Mouse (Mus musculus) ovary, adult 18-20 months (tissue): ENCODE measurements around the gene Tmprss6.

Source experiments
- DNase-seq: peaks from one replicate; pipeline ENCODE4 v3.0.0; 2022; ENCODE audit warnings: low spot score, mixed read lengths

Gene Tmprss6

GRCm38 (mm10) chr15:78420395-78420794 is 48.0 kb downstream of the Tmprss6 start:
- DNase-seq: no peak

- DNase-seq: peak; percentile 80
These were observed 51.5 kb downstream of the Tmprss6 start for GRCm38 (mm10) chr15:78416937-78417336.

GRCm38 (mm10) chr15:78414157-78414556 is 54.3 kb downstream of the Tmprss6 start:
- DNase-seq: no peak

DNA sequence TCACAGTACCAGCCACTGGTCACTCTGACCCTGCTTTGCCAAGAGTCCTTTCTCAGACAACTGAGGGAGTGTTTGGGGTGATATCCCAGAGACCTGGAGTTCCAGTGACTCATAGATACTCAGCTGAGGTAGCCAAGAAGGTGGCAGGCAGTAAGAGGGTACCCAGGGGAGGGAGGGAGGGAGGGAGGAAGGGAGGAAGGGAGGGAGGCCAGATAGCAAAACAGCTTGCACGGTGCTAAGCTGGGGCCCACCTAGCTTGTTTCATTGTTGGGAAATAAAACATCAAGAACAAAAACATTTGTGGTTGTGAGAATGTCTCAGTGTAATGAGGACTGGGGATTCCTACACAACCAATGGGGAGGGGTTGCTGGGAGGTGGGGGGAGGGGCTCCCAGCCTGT is 54.7 kb downstream of the Tmprss6 start:
- DNase-seq: no peak

DNA sequence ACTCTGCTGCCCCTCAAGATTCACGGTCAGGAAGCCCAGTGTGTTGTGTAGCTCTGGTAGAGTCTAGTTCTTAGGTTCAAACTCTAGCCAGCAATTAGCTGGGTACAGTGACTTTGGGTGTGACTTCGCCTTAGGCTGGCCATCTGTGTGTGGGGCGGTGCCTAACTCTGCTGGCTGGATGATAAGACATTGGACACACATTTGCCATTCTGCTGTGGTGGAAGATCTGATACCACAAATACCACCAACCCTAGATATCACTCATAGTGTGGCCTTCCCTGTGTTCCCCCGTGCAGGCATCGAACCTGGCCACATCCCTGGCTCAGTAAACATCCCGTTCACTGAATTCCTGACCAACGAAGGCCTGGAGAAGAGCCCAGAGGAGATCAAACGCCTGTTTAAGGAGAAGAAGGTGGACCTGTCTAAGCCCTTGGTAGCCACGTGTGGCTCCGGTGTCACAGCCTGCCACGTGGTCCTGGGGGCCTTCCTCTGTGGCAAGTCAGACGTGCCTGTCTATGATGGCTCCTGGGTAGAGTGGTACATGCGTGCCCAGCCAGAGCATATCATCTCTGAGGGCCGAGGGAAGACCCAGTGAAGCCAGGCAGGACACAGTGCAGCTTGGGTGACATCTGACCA is 55.2 kb downstream of the Tmprss6 start:
- DNase-seq: no peak

DNA sequence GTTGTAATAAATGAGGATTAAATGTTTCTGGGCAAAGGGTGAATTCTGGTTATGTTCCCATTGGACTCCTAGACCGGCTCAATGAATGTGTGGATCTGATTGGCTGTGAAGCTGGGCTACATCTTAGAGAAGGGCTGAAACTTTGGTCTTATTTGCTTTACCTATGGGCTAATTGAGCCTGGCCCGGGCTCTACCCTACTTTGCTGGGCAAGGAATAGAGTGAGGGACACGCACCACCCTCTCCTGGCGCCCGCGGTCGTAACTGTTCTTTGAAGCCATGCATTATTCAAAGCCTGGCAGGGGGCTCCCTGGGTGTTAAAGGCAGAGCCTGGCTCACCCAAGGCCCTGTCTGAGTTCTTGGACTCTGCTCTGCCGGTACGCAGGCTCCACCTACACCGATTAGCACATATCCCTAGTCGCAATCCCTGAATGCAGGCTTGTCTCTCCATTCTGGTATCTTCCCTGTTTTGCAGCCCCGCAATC is 58.8 kb downstream of the Tmprss6 start:
- DNase-seq: no peak

GRCm38 (mm10) chr15:78406293-78406934 is 62.0 kb downstream of the Tmprss6 start, which contains the start of gene Mpst:
Gene Mpst (plus strand): TSS chr15:78406416.
- peak; percentile 87 for DNase-seq

DNA sequence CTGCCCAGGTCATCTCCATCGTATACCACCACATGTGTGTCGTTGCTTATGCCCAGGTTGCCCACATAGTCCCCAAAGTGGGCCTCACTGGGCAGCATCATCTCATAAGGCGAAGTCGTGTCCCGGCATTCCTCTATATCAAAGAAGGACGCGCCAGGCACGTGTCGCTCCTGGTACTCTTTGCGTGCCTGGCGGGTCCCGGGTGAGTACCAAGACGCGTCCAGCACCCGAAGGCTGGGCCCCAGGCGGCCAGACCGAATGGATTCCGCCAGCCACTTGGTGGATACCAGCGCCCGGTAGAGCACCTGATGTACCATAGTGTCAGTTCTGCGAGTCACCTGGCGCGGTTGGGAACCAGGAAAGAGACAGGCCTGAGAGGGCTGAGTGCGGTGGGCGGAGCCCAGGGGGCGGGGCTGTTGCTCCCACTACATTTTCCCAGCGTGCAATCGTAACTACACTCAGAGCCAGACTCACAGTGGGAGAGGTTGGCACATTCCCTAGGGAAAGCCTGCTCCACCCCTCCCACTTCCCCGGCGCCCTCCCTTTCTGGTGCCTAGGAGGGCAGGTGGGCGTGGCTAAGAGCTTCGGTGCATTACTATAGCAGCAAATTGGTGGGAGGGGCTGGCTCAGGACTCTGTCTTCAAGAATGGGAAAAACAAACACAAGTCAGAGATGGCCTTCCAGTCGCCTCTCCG is 62.8 kb downstream of the Tmprss6 start, which contains the start of gene Tst:
Gene Tst, minus strand, starts transcription at position 391 of the 695 bp plus-strand sequence.
- peak; percentile 97 for DNase-seq

GRCm38 (mm10) chr15:78405098-78405497 is 63.3 kb downstream of the Tmprss6 start:
- DNase-seq: no peak

DNA sequence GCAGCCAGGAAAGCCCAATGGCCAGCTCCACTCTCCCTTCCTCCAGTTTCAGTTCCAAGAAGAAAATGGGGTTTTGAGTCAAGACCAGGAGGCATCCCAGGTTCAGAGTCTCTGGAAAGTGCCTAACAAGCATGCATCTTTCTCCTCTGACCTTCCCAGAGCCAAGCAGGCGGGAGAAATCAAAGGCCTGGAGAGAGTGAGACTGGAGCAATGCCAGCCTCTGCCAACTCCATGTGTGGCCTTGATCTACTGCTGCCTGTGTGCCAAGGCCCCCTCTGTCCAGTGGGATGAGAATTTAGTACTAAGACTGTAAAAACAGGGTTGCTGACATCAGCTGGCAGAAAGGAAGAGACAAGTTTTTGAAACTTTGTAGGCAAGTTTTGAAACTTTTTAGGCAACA is 64.5 kb downstream of the Tmprss6 start:
- peak; percentile 89 for DNase-seq

DNA sequence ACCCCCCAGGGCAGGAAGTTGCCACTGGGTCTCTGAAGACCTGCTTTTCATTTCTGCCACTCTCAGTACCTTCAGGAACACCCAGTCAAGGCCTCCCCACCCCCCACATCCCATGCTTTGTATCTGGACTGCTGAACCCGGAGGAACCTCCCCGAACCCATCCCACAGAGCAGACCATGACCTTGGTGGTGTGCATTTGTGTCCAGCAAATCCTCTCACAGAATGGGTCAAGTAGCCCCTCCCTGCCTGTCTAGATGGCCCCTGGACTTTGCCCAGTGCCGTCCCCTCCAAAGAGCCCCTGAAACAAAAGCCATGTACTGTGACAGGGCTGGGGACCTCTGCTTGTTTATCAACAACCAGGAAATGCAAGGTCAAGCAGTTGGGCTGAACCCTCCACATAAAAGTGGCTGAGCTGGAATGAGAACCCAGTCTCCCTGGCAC is 65.1 kb downstream of the Tmprss6 start:
- peak; percentile 88 for DNase-seq

GRCm38 (mm10) chr15:78402423-78402822 is 66.0 kb downstream of the Tmprss6 start:
- peak; percentile 54 for DNase-seq

DNA sequence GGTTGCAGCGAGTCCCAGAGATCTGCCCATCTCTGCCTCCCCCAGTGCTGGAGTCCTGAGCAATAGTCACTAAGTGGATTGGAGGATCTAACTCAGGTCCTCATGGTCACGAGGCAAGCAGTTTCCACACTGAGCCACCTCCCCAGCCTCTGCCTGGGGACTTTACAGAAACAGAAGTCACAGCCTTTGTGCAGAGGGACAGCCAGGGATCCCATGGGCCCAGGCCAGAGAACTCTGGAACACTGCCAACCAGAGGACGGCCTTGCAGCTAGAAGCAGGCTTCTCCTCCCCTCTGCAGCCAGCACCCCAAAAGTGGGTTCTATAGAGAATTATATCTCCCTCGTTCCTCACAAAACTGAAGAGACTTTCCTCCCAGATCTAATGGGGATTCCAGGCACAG is 66.5 kb downstream of the Tmprss6 start:
- DNase-seq: peak; percentile 64

- no peak for DNase-seq
These were observed 67.1 kb downstream of the Tmprss6 start for GRCm38 (mm10) chr15:78401345-78401744.

DNA sequence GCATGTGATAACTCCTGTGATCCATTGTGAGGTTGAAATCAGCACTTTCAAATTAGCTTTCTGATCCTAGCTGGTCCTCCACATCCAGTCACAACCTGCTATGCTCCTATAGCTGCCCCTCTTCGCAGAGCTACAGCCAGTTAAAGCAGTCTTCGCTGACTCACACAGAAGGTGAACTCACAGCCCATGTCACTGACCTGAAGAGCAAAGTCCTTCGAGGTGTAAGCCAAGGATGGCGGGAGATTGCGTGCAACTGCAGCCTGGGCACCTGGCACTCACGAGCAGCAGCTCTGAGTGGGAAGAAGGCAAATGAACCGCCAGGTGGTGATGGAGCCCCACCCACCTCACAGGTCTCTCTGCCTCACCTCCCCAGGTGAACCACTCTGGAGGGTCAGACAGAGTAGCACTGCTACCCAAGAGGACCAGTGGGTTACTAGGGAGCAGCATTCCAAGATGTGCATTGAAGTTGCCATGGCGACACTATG is 72.9 kb downstream of the Tmprss6 start, which contains the start of gene Tex33:
Gene Tex33, minus strand, starts transcription at position 435 of the 485 bp plus-strand sequence.
- no peak for DNase-seq

- DNase-seq: no peak
These were observed 77.6 kb downstream of the Tmprss6 start for GRCm38 (mm10) chr15:78390855-78391254.
